Mouse (Mus musculus): ENCODE data around the gene Pycr1. TPM values are rescaled to one million over a fixed set of nuclear protein-coding genes. Genes with fewer than 3 reads are reported as not detected.
A peak's percentile ranks its signal among the peaks of the same experiment; 100 is the strongest.
"Not testable (repeated sequence)": the region's sequence is repeated elsewhere in the genome, so short reads cannot be mapped to it uniquely, and the experiment has no call there.

The Pycr1 gene
- total RNA-seq (2021) = 1 to 10 TPM; 5.1 to 5.2 TPM
- long read RNA-seq, experiment 1, partial matches to known transcripts = 1 of 3 reads
- long read RNA-seq, experiment 1, other reads (novel, unspliced or antisense) = 0 of 3 reads
- long read RNA-seq, experiment 2, partial matches to known transcripts = 0 of 4 reads
- long read RNA-seq, experiment 2, other reads (novel, unspliced or antisense) = 1 of 4 reads

GRCm38 (mm10) chr11:120643601-120643987, at the start of gene Pycr1:
Gene Pycr1, minus strand, starts transcription at chr11:120643769.
- DNase-seq = peak; percentile 96

GRCm38 (mm10) chr11:120692471-120693011, 49.0 kb upstream of the Pycr1 start:
- DNase-seq = no peak

DNA sequence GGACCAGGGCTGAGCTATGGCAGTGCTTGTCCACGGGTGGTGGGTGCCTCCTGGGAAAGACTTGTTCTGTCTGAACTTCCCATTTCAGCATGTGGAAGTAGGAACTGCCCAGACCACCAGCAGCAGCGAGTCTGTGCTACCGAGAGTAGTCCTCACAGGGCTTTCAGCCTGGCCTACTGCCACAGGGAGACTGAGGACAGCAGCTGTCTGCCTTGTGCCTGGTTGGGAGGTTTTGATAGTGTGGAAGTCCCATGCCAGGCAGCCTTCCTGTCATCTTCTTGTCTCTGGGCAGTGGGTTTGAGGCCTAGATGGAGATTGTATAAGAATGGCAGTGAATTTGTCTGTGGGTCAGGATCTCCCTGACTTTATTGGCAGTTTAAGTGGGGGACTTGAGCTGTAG, 45.8 kb upstream of the Pycr1 start:
- DNase-seq = no peak

- no peak for DNase-seq
These were observed 43.2 kb upstream of the Pycr1 start for GRCm38 (mm10) chr11:120686650-120687272.

GRCm38 (mm10) chr11:120684660-120685059, 41.1 kb upstream of the Pycr1 start:
- DNase-seq = no peak

DNA sequence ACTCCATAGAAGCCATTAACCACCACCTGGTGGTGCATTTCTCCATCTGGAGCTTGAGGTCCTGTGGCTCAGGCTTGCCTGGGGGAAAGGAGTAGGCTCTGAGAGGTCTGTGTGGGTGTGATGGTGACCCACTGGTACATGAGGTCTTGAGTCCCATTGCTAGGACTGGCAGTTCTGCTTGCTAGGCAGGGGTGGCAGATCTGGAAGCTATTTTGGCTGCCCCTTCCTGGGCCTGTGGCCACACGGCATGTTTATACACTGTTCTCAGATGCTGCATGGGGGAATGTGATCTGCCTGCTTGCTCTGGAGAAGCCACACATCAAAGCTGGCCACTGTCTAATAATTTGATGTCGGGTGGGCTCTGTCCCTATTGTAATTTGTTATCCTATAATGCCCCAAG, 40.5 kb upstream of the Pycr1 start:
- DNase-seq = no peak

- no peak for DNase-seq
These were observed 40.0 kb upstream of the Pycr1 start for GRCm38 (mm10) chr11:120683536-120683935.

- DNase-seq = no peak
These were observed 39.1 kb upstream of the Pycr1 start for GRCm38 (mm10) chr11:120682683-120683082.

DNA sequence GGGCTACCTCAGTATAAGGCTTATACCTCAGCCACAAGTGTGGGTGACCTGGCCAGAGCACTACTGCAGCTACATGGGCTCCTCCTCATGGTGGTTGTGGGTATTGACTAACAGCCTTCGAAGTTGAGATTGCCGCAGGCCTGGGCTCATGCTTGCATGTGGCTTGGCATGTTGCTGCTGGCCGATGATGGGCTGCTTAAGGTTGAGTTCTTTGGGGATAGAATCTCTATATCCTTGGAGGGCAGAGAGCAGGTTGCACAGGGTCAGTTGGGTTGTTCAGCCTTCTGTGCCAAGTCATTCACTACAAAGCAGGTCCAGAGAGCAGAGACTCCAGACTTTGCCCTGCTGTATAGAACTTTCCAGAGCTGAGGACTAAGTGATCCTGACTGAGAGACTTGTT, 36.3 kb upstream of the Pycr1 start:
- DNase-seq = peak; percentile 43

DNA sequence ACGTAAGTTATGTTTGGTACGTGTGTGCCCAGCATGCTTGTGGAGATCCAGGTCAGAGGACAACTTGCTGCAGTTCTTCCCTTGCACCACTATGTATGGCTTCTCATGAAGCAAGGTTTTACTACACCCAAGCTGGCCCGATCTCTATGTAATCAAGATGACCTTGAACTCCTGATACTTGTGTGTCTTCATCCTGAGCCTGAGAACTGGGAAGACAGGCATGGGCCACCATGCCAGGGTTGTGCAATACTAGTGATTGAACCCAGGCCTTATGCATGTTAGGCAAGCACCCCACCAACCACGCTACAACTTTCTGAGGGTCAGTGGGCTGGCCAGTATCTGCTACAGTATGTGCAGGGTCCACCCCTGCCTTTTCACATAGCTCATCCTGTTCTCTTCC, 33.4 kb upstream of the Pycr1 start:
- no peak for DNase-seq

GRCm38 (mm10) chr11:120675875-120676274, 32.3 kb upstream of the Pycr1 start:
- DNase-seq = not testable (repeated sequence)

DNA sequence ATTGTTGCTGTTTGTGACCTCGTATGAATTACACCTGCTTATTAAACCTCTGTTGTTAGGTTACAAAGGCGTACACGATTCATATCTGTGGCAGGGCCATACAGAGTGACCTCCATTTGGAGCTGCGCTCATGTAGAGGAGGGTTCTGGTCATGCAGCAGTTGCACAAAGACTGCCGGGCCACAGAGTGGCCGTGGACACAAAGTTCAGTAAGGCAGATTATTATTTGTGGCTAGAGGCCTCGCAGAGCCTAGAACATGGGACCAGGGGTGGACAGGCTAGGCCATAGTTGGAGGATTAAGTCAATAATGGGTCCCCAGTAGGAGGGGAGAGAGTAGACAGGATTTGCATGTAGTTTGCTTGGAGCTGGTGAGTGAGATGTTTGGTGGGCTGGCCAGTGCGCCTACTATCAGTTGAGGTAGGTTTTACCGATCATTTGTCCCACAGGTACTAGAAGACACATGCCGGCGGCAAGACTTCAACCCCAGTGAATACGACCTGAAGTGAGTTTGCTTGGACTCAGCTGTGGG, 30.1 kb upstream of the Pycr1 start:
- DNase-seq = peak; percentile 37

DNA sequence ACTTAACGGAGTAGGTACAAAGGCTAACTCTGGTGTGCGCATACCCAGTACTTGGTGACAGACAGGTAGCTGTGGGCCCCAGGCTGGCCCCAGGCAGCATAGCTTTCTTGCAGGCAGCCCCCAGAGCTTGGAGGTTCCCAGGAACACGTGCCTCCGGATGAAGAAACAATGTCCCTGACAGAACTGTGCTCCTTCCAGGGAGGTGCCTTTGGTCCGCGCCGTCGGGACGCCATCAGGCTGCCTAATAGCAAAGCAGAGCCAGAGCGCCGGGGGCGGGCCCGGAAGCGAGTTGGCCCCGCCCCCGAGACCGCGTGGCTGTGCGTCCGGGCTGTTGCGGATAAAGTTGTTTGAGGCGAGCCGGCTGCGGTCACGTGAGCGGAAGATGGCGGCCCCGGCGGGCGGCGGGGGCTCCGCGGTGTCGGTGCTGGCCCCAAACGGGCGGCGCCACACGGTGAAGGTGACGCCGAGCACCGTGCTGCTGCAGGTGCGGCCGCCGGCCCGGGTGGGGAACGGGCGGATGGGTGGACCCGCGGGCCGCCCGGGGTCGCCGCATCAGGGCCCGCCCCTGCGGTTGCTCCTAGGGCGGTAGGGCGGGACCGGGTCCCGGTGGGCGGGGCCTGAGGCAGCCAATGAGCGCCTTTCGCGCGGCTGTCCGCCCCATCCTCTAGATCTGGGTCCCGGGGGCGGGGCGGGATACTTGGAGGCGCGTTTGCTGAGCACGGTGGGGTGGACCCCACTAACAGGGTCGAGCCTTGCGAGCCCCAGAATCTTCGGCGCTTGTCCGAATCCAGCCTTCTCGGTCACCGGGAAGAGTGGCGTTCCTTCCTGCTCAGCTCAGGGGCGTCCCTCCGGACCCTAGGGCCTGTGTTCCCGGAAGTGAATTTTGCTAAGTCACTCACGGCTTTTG, 29.4 kb upstream of the Pycr1 start, which contains the start of gene Aspscr1:
TSS of gene Aspscr1 (plus strand) at position 287 of the 907 bp plus-strand sequence.
- peak; percentile 98 for DNase-seq

- no peak for DNase-seq
These were observed 23.0 kb upstream of the Pycr1 start for GRCm38 (mm10) chr11:120666617-120667016.

DNA sequence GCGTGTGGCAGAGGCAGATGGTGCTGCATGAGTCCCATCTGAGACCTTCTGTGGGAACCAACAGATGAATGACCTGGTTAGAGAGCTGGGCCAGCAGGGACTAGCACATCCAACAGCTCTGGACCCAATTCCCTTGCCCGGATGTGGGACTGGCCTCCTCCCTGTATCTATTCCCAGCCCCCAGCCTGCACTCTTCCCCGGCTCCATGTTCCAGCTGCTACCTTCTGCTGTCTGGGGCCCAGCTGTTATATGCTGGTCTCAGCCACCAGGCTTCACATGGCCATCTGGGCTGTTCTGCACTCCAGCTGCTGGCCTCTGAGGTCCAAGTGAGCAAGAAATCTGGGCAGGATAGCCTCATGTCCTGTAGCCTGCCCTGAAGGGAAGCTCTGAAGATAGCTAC, 21.8 kb upstream of the Pycr1 start:
- no peak for DNase-seq

DNA sequence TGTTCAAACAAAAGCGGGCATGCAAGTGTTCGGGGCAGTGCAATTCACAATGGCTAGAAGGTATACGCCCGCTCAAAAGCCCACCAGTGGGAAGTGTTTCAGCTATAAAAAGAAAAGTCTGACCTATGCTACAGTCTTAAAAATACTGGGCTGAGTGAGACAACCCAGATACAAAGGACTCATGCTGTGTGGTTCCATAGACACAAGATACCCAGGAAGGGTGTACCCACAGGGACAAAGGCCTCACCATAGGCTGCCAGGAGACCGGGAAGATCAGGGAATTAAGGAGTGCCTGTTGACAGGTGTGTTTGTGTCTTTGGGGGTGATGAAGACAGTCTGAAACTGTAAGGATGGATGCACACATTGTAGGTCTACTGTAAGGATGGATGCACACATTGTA, 20.1 kb upstream of the Pycr1 start:
- no peak for DNase-seq

- peak; percentile 36 for DNase-seq
These were observed 19.2 kb upstream of the Pycr1 start for GRCm38 (mm10) chr11:120662759-120663158.

GRCm38 (mm10) chr11:120661076-120661460, 17.5 kb upstream of the Pycr1 start, which contains the start of gene Notum:
Gene Notum, minus strand, starts transcription at chr11:120661175.
- DNase-seq = no peak

DNA sequence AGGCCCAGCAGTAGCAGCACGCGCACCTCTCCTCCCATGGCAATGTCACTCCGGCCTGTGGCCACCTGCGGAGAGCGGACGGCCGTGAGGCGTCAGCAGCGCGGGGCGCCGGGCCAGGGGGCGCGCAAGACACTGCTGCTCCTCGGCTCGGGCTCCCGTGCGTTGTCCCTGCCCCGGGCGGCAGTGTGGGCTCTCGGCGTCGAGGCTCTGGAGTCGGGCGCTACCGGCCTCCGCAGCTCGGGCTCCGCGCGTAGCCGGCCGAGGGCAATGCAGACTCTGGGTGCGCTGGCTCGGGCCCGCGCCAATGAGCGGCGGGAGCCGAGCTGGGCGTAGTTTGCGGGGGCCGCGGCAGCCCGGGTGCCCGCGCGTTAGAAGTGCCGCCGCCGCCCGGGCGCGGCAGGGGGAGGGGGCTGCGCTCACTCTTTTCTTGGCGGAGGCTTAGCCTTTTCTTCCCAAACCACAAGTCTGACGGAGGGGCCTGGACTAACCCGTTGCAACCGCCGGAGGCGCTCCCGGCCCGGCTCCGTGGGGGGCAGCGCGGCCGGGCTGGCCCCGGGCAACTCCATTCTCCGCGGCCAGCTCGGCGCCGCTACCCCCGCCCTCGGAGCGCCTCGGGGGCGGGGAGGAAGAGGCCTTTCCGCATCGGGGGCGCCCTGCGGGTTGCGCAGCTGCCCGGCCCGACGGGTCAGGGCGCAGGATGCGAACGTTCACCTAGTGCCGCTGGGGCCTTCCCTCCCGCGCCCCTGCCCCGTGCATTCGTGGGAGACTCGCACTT, 16.9 kb upstream of the Pycr1 start:
- DNase-seq = peak; percentile 60

DNA sequence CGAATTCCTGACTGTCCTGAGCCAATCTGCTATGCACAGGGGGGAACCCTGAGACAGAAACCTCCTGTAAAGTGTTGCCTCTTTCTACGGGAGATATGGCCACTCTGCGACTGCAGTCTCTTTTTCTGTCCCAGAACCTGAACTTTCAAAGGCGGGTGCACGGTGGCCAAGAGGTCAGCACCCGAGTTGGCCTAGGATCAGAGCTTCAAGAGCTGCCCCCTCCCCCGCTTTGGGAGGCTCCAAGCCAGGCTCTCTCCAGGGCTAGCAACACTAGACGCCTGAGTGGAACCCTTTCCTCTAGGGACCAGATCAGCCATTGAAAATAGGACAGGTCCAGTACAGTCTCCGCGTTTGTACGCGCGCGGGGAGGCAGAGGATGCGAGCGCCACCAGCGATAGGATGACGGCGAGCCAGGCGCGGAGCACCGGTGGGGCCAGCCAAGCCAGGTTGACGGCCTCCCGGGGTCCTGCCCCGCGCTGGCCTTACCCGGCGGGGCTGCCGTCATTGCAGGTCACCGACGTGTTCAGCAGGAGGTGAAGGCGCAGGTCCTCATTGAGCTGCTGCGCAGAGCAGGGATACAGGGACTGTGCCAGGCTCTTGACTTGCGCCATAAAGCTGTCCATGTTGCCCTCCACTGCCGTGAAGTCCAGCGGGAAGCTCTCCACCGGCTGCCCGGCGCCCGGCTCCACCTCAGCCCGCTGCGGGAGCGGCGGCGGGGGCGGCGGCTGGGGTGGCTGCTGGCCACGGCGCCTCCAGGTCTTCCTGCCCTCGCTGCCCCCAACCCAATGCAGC, 16.1 kb upstream of the Pycr1 start:
- DNase-seq = peak; percentile 53

- peak; percentile 90 for DNase-seq
These were observed 15.4 kb upstream of the Pycr1 start for GRCm38 (mm10) chr11:120658876-120659410.
